Mouse (Mus musculus): ENCODE results near the gene Ccz1. TPM values are rescaled to one million over a fixed set of nuclear protein-coding genes. Genes with fewer than 3 reads are reported as not detected.

The Ccz1 gene
- polyA plus RNA-seq, 2 experiments = 48.2 to 77.1 TPM

- H3K27me3 ChIP-seq (ENCODE audit: control insufficient read depth, insufficient read depth, low read length) = no peaks in the 10 kb centered on the region
- H3K36me3 ChIP-seq (ENCODE audit: control insufficient read depth, insufficient read depth, low read length) = no peaks in the 10 kb centered on the region
- no peak overlapping the region for H3K9ac ChIP-seq (ENCODE audit: low read depth, low read length, severe bottlenecking)
- no peak for DNase-seq (ENCODE audit: low spot score)
- no peaks in the 10 kb centered on the region for H3K4me1 ChIP-seq (ENCODE audit: control insufficient read depth, insufficient read depth, low read length)
- TF ChIP-seq POLR2A (IDR thresholded peaks at IDR 0.05; ENCODE audit: borderline replicate concordance, extremely low read depth, insufficient read depth, insufficient read length) = no peak
- no peak overlapping the region for H3K4me2 ChIP-seq (replicated peaks; ENCODE audit: low read depth, low read length, severe bottlenecking)
- H3K4me3 ChIP-seq (replicated peaks; ENCODE audit: low read length) = no peak overlapping the region
- H3K9me3 ChIP-seq (ENCODE audit: control insufficient read depth, low read length) = no peaks in the 10 kb centered on the region
- no peak overlapping the region for H3K27ac ChIP-seq (replicated peaks; ENCODE audit: low read depth, low read length)
- 69% methylated on average over 16 of the region's 16 CpGs for WGBS
- ATAC-seq (ENCODE audit: low FRiP score, low read depth) = no peak
Observed at GRCm38 (mm10) chr5:143976726-143977431, 37.8 kb downstream of the Ccz1 start.

- H3K4me1 ChIP-seq (ENCODE audit: control insufficient read depth, insufficient read depth, low read length) = no peaks in the 10 kb centered on the region
- no peak overlapping the region for H3K27ac ChIP-seq (replicated peaks; ENCODE audit: low read depth, low read length)
- no peak overlapping the region for H3K4me2 ChIP-seq (replicated peaks; ENCODE audit: low read depth, low read length, severe bottlenecking)
- no peaks in the 10 kb centered on the region for H3K27me3 ChIP-seq (ENCODE audit: control insufficient read depth, insufficient read depth, low read length)
- no peak overlapping the region for H3K9ac ChIP-seq (ENCODE audit: low read depth, low read length, severe bottlenecking)
- DNase-seq (ENCODE audit: low spot score) = no peak
- no peak for TF ChIP-seq POLR2A (IDR thresholded peaks at IDR 0.05; ENCODE audit: borderline replicate concordance, extremely low read depth, insufficient read depth, insufficient read length)
- no peaks in the 10 kb centered on the region for H3K36me3 ChIP-seq (ENCODE audit: control insufficient read depth, insufficient read depth, low read length)
- ATAC-seq (ENCODE audit: low FRiP score, low read depth) = no peak
- no peaks in the 10 kb centered on the region for H3K9me3 ChIP-seq (ENCODE audit: control insufficient read depth, low read length)
- 85% methylated on average over 11 of the region's 11 CpGs for WGBS
- H3K4me3 ChIP-seq (replicated peaks; ENCODE audit: low read length) = no peak overlapping the region
Observed at GRCm38 (mm10) chr5:143976232-143976631, 38.4 kb downstream of the Ccz1 start.

GRCm38 (mm10) chr5:143975631-143975933 is 39.1 kb downstream of the Ccz1 start:
- H3K27ac ChIP-seq (replicated peaks; ENCODE audit: low read depth, low read length) = no peak overlapping the region
- H3K4me1 ChIP-seq (ENCODE audit: control insufficient read depth, insufficient read depth, low read length) = no peaks in the 10 kb centered on the region
- H3K9me3 ChIP-seq (ENCODE audit: control insufficient read depth, low read length) = no peaks in the 10 kb centered on the region
- H3K9ac ChIP-seq (ENCODE audit: low read depth, low read length, severe bottlenecking) = no peak overlapping the region
- ATAC-seq (ENCODE audit: low FRiP score, low read depth) (peak; percentile 34; the same call in 1 of the 2 replicates), DNase-seq (ENCODE audit: low spot score) (no peak)
- 62% methylated on average over 2 of the region's 2 CpGs for WGBS
- no peak overlapping the region for H3K4me3 ChIP-seq (replicated peaks; ENCODE audit: low read length)
- no peaks in the 10 kb centered on the region for H3K36me3 ChIP-seq (ENCODE audit: control insufficient read depth, insufficient read depth, low read length)
- H3K4me2 ChIP-seq (replicated peaks; ENCODE audit: low read depth, low read length, severe bottlenecking) = no peak overlapping the region
- TF ChIP-seq POLR2A (IDR thresholded peaks at IDR 0.05; ENCODE audit: borderline replicate concordance, extremely low read depth, insufficient read depth, insufficient read length) = no peak
- H3K27me3 ChIP-seq (ENCODE audit: control insufficient read depth, insufficient read depth, low read length) = no peaks in the 10 kb centered on the region

GRCm38 (mm10) chr5:143974931-143975630 is 39.6 kb downstream of the Ccz1 start:
- Histone ChIP-seq H3K27me3 (ENCODE audit: control insufficient read depth, insufficient read depth, low read length) (no peaks in the 10 kb centered on the region), H3K9ac (ENCODE audit: low read depth, low read length, severe bottlenecking) (no peak overlapping the region), H3K4me2 (replicated peaks; ENCODE audit: low read depth, low read length, severe bottlenecking) (no peak overlapping the region), H3K9me3 (ENCODE audit: control insufficient read depth, low read length) (no peaks in the 10 kb centered on the region), H3K4me3 (replicated peaks; ENCODE audit: low read length) (no peak overlapping the region), H3K4me1 (ENCODE audit: control insufficient read depth, insufficient read depth, low read length) (no peaks in the 10 kb centered on the region), H3K27ac (replicated peaks; ENCODE audit: low read depth, low read length) (no peak overlapping the region), H3K36me3 (ENCODE audit: control insufficient read depth, insufficient read depth, low read length) (no peaks in the 10 kb centered on the region)
- ATAC-seq (ENCODE audit: low FRiP score, low read depth) (peak; percentile 47), DNase-seq (ENCODE audit: low spot score) (peak; percentile 53)
- 47% methylated on average over 4 of the region's 4 CpGs for WGBS
- no peak for TF ChIP-seq POLR2A (IDR thresholded peaks at IDR 0.05; ENCODE audit: borderline replicate concordance, extremely low read depth, insufficient read depth, insufficient read length)

GRCm38 (mm10) chr5:143972628-143973027 is 42.0 kb downstream of the Ccz1 start:
- no peak for TF ChIP-seq POLR2A (IDR thresholded peaks at IDR 0.05; ENCODE audit: borderline replicate concordance, extremely low read depth, insufficient read depth, insufficient read length)
- no peaks in the 10 kb centered on the region for H3K9me3 ChIP-seq (ENCODE audit: control insufficient read depth, low read length)
- no peaks in the 10 kb centered on the region for H3K4me1 ChIP-seq (ENCODE audit: control insufficient read depth, insufficient read depth, low read length)
- H3K4me2 ChIP-seq (replicated peaks; ENCODE audit: low read depth, low read length, severe bottlenecking) = no peak overlapping the region
- no peak for ATAC-seq (ENCODE audit: low FRiP score, low read depth)
- H3K27me3 ChIP-seq (ENCODE audit: control insufficient read depth, insufficient read depth, low read length) = no peaks in the 10 kb centered on the region
- WGBS = 60% methylated on average over 3 of the region's 3 CpGs
- no peaks in the 10 kb centered on the region for H3K36me3 ChIP-seq (ENCODE audit: control insufficient read depth, insufficient read depth, low read length)
- no peak overlapping the region for H3K4me3 ChIP-seq (replicated peaks; ENCODE audit: low read length)
- DNase-seq (ENCODE audit: low spot score) = no peak
- no peak overlapping the region for H3K27ac ChIP-seq (replicated peaks; ENCODE audit: low read depth, low read length)
- no peak overlapping the region for H3K9ac ChIP-seq (ENCODE audit: low read depth, low read length, severe bottlenecking)
